Mouse (Mus musculus) splenic B cell, adult 2 months (primary cell): ENCODE measurements at regions not wholly inside any gene's neighbourhood (a gene's known extent, or its start where the extent isn't known, plus 50 kb on each side); places are given as distances from the start of the nearest gene placed in this dataset.

Source experiments
- DNase-seq: peaks from one replicate; pipeline ENCODE4 v3.0.0-alpha.2; 2011; ENCODE audit warnings: low read depth, low spot score
- H3K27me3 ChIP-seq: 2 replicates; pipeline ENCODE4 v1.6.1; 2012; ENCODE audit warnings: mild to moderate bottlenecking, low read length, moderate library complexity, mixed read lengths; ENCODE audit not compliant: control insufficient read depth, poor library complexity, insufficient read depth, severe bottlenecking
- H3K36me3 ChIP-seq: 2 replicates; pipeline ENCODE4 v1.6.1; 2012; ENCODE audit warnings: mild to moderate bottlenecking, low read length, moderate library complexity, mixed read lengths; ENCODE audit not compliant: control insufficient read depth, poor library complexity, insufficient read depth, severe bottlenecking

GRCm38 (mm10) chr16:76455499-76456299 is 82.1 kb upstream of the Nrip1 start:
- Histone ChIP-seq H3K36me3 (no peaks in the 10 kb centered on the region), H3K27me3 (no peaks in the 10 kb centered on the region)
- no peak for DNase-seq

GRCm38 (mm10) chr16:76454741-76455465 is 81.3 kb upstream of the Nrip1 start:
- DNase-seq, result no peak
- no peaks in the 10 kb centered on the region for H3K27me3 ChIP-seq
- no peaks in the 10 kb centered on the region for H3K36me3 ChIP-seq

- no peaks in the 10 kb centered on the region for H3K36me3 ChIP-seq
- no peaks in the 10 kb centered on the region for H3K27me3 ChIP-seq
- DNase-seq, result no peak
Measured at GRCm38 (mm10) chr16:76453457-76454200, 80.0 kb upstream of the Nrip1 start.

- Histone ChIP-seq H3K27me3 (no peaks in the 10 kb centered on the region), H3K36me3 (no peaks in the 10 kb centered on the region)
- DNase-seq, result no peak
Measured at GRCm38 (mm10) chr16:76448773-76449172, 75.1 kb upstream of the Nrip1 start.

GRCm38 (mm10) chr16:76447033-76447432 is 73.4 kb upstream of the Nrip1 start:
- no peaks in the 10 kb centered on the region for H3K36me3 ChIP-seq
- DNase-seq, result no peak
- H3K27me3 ChIP-seq, result no peaks in the 10 kb centered on the region

DNA sequence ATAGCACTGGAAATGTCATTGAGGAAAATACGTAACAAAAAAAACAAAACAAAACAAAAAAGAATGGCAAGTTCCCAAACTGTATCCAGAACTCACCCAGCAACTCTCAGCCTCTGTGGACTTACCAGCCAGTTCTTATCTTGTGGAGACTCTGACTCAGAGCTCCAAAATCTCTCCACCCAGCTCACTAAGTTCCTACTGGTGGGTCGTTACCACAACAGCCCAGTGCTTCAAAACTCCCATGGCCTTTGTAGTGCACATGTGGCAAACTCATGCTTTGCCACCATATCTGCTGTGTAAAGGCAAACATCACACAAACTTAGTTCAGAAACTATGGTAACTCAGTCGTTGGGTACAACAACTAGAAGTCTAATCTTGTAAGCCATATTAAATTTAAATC is 71.0 kb upstream of the Nrip1 start:
- no peak for DNase-seq
- Histone ChIP-seq H3K27me3 (no peaks in the 10 kb centered on the region), H3K36me3 (no peaks in the 10 kb centered on the region)

DNA sequence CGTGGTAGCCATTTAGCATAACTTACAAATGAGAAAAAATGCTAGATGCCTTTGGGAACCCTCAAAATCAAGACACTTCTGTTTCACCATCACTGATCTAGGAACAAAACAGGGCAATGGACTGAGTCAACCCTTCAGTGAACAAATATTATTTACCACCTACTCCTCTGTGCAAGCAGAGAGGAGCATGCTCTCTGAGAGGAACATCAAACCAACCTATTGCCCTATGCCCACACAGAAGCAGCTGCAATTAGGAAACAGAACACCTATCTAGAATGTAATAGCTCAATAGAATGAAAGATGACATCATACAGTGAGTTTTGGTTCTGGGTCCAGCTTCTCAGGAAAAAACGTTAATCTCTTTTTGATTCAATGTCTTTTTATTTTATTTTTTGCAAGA is 69.0 kb upstream of the Nrip1 start:
- no peak for DNase-seq
- H3K36me3 ChIP-seq, result no peaks in the 10 kb centered on the region
- no peaks in the 10 kb centered on the region for H3K27me3 ChIP-seq

DNA sequence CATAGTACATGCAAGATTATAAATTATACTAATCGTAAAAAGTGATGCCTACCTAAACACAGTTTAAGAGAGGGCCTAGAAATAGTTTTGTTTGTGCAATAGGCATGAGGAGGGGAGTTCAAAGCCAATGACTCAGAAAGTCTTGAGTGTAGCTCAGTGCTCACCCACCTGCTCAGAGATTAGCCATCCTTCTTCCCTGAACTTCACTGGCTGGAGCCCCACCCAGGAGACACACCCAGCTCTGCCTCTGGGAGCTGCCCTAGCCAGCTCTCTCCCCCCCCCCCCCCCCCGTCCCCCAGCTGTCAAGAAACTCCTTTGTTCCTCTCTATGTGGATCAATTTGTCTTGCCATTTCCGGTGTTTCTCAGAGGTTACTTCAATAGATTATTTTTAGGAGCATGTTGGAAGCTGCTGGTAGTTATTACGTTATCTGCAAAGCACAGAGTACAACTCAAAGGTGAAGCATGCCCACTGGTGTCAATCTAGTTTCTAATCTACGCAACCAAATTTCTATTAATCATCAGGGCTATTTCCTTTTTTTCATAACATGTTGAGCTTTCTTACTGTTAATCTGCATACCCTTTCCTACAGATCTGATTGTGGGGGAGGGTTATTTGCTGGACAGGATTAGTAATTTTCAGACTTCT is 68.3 kb upstream of the Nrip1 start:
- no peaks in the 10 kb centered on the region for H3K36me3 ChIP-seq
- DNase-seq, result no peak

DNA sequence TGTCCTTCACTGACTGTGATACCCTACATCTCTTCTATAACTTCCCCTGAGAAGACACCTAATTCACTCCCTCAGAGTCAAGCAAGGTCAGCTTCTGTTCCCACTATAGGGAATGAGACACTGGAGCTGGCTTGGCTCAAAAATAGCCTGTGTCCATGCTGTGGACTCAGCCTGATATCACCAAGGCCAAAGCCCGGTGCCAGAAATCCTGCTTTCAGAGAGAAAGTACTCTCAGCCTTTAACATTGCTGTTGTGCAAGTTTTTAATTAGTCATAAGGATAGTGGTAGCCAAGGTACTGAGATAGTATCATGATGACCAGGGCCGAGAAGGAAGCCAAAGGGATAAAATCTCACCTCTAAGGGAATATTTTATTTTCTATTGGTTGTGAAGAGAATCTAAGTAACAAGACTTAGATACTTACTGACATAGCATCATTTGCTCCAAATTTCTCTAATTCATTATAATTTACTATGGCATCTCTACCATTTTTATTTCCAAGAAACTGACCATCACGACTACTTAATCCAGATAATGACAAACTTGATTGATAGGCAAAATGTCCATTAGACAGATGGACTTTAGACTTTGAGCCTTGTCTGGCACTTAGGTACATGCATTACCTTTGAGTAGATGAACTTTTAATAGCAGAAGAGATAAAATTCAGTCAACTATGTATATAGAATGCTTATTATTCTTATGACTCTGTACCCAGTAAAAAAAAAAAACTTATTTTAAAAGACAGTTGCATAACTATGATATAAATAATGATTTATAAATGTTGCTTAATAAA is 64.7 kb upstream of the Nrip1 start:
- no peaks in the 10 kb centered on the region for H3K27me3 ChIP-seq
- DNase-seq, result no peak
- no peaks in the 10 kb centered on the region for H3K36me3 ChIP-seq

More for the DNA sequence above, 68.3 kb upstream of the Nrip1 start:
- no peaks in the 10 kb centered on the region for H3K27me3 ChIP-seq

DNA sequence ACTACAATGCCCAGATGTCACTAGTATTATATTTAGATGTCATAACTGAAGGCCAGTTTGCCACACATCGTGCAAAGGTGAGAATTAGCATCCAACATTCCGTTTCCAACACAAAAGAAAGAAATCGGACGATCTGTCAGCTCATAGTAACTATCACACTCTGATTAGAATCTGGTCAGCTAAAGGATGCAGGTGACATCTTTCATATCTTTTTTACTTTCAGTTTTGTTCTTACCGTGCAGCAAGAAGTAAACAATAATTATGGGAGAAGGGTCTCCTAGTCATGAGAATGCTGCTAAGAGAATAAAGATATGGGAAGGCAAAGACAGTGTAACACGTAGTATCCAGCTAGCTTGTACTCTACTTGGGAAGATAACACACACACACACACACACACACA is 62.7 kb upstream of the Nrip1 start:
- H3K27me3 ChIP-seq, result no peaks in the 10 kb centered on the region
- DNase-seq, result no peak
- H3K36me3 ChIP-seq, result no peaks in the 10 kb centered on the region

DNA sequence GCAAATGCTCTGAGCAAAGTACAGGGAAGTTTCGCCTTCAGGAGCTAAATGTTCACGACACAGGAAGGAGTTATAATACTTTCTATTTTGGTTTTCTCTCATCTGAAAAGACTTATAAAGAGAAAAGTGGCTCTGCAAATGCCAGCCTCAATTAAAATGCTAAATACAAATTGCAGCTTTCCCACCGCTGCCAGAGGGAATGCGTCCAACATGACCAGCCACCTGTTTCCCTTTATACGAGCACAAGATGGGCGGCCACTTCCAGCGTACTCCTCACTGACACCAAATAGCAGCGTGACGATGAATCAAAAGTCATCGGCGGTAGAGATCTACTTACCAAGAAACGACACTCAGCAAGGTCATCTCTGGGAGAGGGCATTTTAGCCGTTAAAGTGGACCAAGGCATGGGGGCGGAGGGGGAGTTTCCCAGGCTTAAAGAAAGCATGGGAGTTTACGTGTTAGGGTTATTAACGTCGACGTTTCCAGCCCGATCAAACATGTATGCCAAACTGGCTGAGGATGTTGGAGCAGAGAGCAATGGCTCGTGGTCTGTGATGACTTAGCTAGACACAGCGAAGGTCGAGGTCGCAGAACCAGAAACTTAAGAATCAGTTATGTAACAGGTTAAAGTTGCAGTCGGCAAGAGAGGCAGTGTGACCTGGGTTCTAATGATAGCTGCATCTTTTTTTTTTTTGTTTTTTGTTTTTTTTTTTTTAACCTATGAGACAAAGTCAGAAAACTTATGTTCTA is 59.6 kb upstream of the Nrip1 start:
- no peaks in the 10 kb centered on the region for H3K27me3 ChIP-seq
- no peaks in the 10 kb centered on the region for H3K36me3 ChIP-seq
- no peak for DNase-seq

GRCm38 (mm10) chr16:76432304-76432703 is 58.7 kb upstream of the Nrip1 start:
- DNase-seq, result no peak
- no peaks in the 10 kb centered on the region for H3K36me3 ChIP-seq
- no peaks in the 10 kb centered on the region for H3K27me3 ChIP-seq

GRCm38 (mm10) chr16:76429156-76429555 is 55.5 kb upstream of the Nrip1 start:
- no peaks in the 10 kb centered on the region for H3K27me3 ChIP-seq
- no peak for DNase-seq
- H3K36me3 ChIP-seq, result no peaks in the 10 kb centered on the region
